Mouse (Mus musculus) MEL (cell line): Measurements from ENCODE around the gene Npsr1. TPM values are rescaled to one million over a fixed set of nuclear protein-coding genes. Genes with fewer than 3 reads are reported as not detected.

ENCODE experiments used
- DNase-seq: peaks from one replicate; pipeline ENCODE4 v3.0.0; 2011; ENCODE audit warnings: low read depth, low spot score
- H3K27ac ChIP-seq: 2 replicates; pipeline ENCODE4 v1.5.1; 2012; ENCODE audit warnings: low read depth, mild to moderate bottlenecking, control low read depth, low read length, moderate library complexity; ENCODE audit not compliant: control insufficient read depth
- H3K27me3 ChIP-seq, 2 experiments: fragments of 150-350 bp in 1 of 2; sonication (generic) in 1 of 2; 2 replicates each; pipeline ENCODE4 v1.6.1; 2012; ENCODE audit warnings: low read length in 2 of 2, mild to moderate bottlenecking in 2 of 2, improper control_type of control experiment in 1 of 2, moderate library complexity in 1 of 2; ENCODE audit not compliant: insufficient read depth in 2 of 2, control insufficient read depth in 1 of 2
- H3K36me3 ChIP-seq, 2 experiments: 2 replicates each; pipeline ENCODE4 v1.6.1; 2012 to 2014; ENCODE audit warnings: low read length in 2 of 2, improper control_type of control experiment in 1 of 2, inconsistent platforms in 1 of 2, mild to moderate bottlenecking in 1 of 2; ENCODE audit not compliant: insufficient read depth in 2 of 2, control insufficient read depth in 1 of 2
- H3K4me1 ChIP-seq, 2 experiments: fragments of 150-350 bp in 1 of 2; sonication (generic) in 1 of 2; 2 replicates each; pipeline ENCODE4 v1.6.1; 2012; ENCODE audit warnings: low read length in 2 of 2, improper control_type of control experiment in 1 of 2, mild to moderate bottlenecking in 1 of 2; ENCODE audit not compliant: insufficient read depth in 2 of 2, control insufficient read depth in 1 of 2
- H3K4me3 ChIP-seq, 2 experiments: fragments of 150-350 bp in 1 of 2; sonication (generic) in 1 of 2; 2 replicates each; pipeline ENCODE4 v1.5.1; 2012; ENCODE audit warnings: low read depth in 2 of 2, low read length in 2 of 2, mild to moderate bottlenecking in 2 of 2, moderate library complexity in 2 of 2, control low read depth in 1 of 2, improper control_type of control experiment in 1 of 2; ENCODE audit not compliant: control insufficient read depth in 1 of 2, insufficient read depth in 1 of 2
- H3K79me2 ChIP-seq: 2 replicates; pipeline ENCODE4 v1.6.1; 2012; ENCODE audit warnings: mild to moderate bottlenecking, low read length, moderate library complexity; ENCODE audit not compliant: control insufficient read depth, poor library complexity, insufficient read depth
- H3K9ac ChIP-seq: 2 replicates; pipeline ENCODE4 v1.6.1; 2012; ENCODE audit warnings: low read depth, mild to moderate bottlenecking, control low read depth, low read length, moderate library complexity; ENCODE audit not compliant: control insufficient read depth, poor library complexity, severe bottlenecking
- H3K9me3 ChIP-seq: fragments of 150-350 bp; sonication (generic); replicated peaks from 2 replicates; pipeline ENCODE4 v1.6.1; 2012; ENCODE audit warnings: mild to moderate bottlenecking, low read length, improper control_type of control experiment, moderate library complexity; ENCODE audit not compliant: insufficient read depth
- CHD1 ChIP-seq: IDR thresholded peaks from 2 replicates; pipeline ENCODE4 v1.6.1; 2012; ENCODE audit warnings: low read depth, mild to moderate bottlenecking, inconsistent platforms, low read length, improper control_type of control experiment
- CHD2 ChIP-seq: IDR thresholded peaks from 2 replicates; pipeline ENCODE4 v1.6.1; 2011; ENCODE audit warnings: low read length, improper control_type of control experiment
- ELF1 ChIP-seq: IDR thresholded peaks from 2 replicates; pipeline ENCODE4 v1.6.1; 2014; ENCODE audit warnings: low read depth, mild to moderate bottlenecking, inconsistent platforms, low read length, improper control_type of control experiment, moderate library complexity
- EP300 ChIP-seq, 2 experiments: IDR thresholded peaks; 2 replicates each; pipeline ENCODE4 v1.6.1; 2011; ENCODE audit warnings: improper control_type of control experiment in 2 of 2, low read length in 2 of 2, low read depth in 1 of 2, mild to moderate bottlenecking in 1 of 2
- KAT2A ChIP-seq: conservative IDR thresholded peaks from 2 replicates; pipeline ENCODE4 v1.6.1; 2012; ENCODE audit warnings: low read depth, low read length, improper control_type of control experiment, inconsistent platforms
- MEF2A ChIP-seq: IDR thresholded peaks from 2 replicates; pipeline ENCODE4 v1.6.1; 2014; ENCODE audit warnings: low read depth, mild to moderate bottlenecking, inconsistent platforms, low read length, improper control_type of control experiment; ENCODE audit not compliant: poor library complexity, insufficient replicate concordance, severe bottlenecking; ENCODE audit errors: extremely low read depth
- MXI1 ChIP-seq: IDR thresholded peaks from 2 replicates; pipeline ENCODE4 v1.6.1; 2011; ENCODE audit warnings: mild to moderate bottlenecking, low read depth, low read length, improper control_type of control experiment
- MYB ChIP-seq: IDR thresholded peaks from 2 replicates; pipeline ENCODE4 v1.6.1; 2011; ENCODE audit warnings: mild to moderate bottlenecking, low read depth, low read length, improper control_type of control experiment
- MYC ChIP-seq: IDR thresholded peaks from 2 replicates; pipeline ENCODE4 v1.6.1; 2011; ENCODE audit warnings: low read depth, mild to moderate bottlenecking, low read length, improper control_type of control experiment, moderate library complexity
- NELFE ChIP-seq: IDR thresholded peaks from 2 replicates; pipeline ENCODE4 v1.6.1; 2011; ENCODE audit warnings: low read depth, low read length, improper control_type of control experiment
- NRF1 ChIP-seq: IDR thresholded peaks from 2 replicates; pipeline ENCODE4 v1.6.1; 2014; ENCODE audit warnings: low read depth, mild to moderate bottlenecking, inconsistent platforms, low read length, improper control_type of control experiment, moderate library complexity; ENCODE audit not compliant: poor library complexity, insufficient read depth, severe bottlenecking
- POLR2AphosphoS2 ChIP-seq: IDR thresholded peaks from 2 replicates; pipeline ENCODE4 v1.6.1; 2011; ENCODE audit warnings: low read length, improper control_type of control experiment
- SIN3A ChIP-seq: IDR thresholded peaks from 2 replicates; pipeline ENCODE4 v1.6.1; 2012; ENCODE audit warnings: low read length, improper control_type of control experiment, inconsistent platforms
- SMC3 ChIP-seq: IDR thresholded peaks from 2 replicates; pipeline ENCODE4 v1.6.1; 2011; ENCODE audit warnings: low read depth, low read length, improper control_type of control experiment
- TBP ChIP-seq: IDR thresholded peaks from 2 replicates; pipeline ENCODE4 v1.8.0; 2011; ENCODE audit warnings: low read depth, low read length, improper control_type of control experiment
- UBTF ChIP-seq: IDR thresholded peaks from 2 replicates; pipeline ENCODE4 v1.6.1; 2012; ENCODE audit warnings: low read depth, mild to moderate bottlenecking, inconsistent platforms, low read length, improper control_type of control experiment, moderate library complexity, borderline replicate concordance; ENCODE audit not compliant: insufficient read depth
- USF1 ChIP-seq: IDR thresholded peaks from 2 replicates; pipeline ENCODE4 v1.6.1; 2014; ENCODE audit warnings: low read depth, mild to moderate bottlenecking, inconsistent platforms, low read length, improper control_type of control experiment, moderate library complexity
- ZC3H11A ChIP-seq: IDR thresholded peaks from 2 replicates; pipeline ENCODE4 v1.6.1; 2012; ENCODE audit warnings: low read depth, mild to moderate bottlenecking, inconsistent platforms, low read length, improper control_type of control experiment
- ZKSCAN1 ChIP-seq: IDR thresholded peaks from 2 replicates; pipeline ENCODE4 v1.6.1; 2012; ENCODE audit warnings: low read depth, mild to moderate bottlenecking, inconsistent platforms, low read length, improper control_type of control experiment, moderate library complexity
- ZNF384 ChIP-seq: IDR thresholded peaks from 2 replicates; pipeline ENCODE4 v1.6.1; 2012; ENCODE audit warnings: low read depth, mild to moderate bottlenecking, inconsistent platforms, low read length, improper control_type of control experiment
- polyA plus RNA-seq, 2 experiments: library from polyadenylated mRNA; stranded (reverse) in 1 of 2; unstranded in 1 of 2; fragments of >175 nt in 1 of 2; fragments of >200 nt in 1 of 2; gene quantifications; 2 replicates each; pipeline versions ENCODE4 v1.2.1 to v1.2.4; 2012; ENCODE audit warnings: low replicate concordance in 2 of 2, low read depth in 1 of 2; ENCODE audit not compliant: insufficient read length in 2 of 2, insufficient read depth in 1 of 2, missing spikeins in 1 of 2
- total RNA-seq: library from RNA; depleted of rRNA; stranded (reverse); fragments of 300-350 nt; gene quantifications from 2 replicates; pipeline ENCODE4 v1.2.3, GENCODE M21; 2012

Gene Npsr1
- total and polyA plus RNA-seq, 3 experiments, result 0.08 TPM; not detected in 2

- Histone ChIP-seq H3K27me3 (no peaks in the 10 kb centered on the region; a peak in 1 of 4 replicates), H3K4me3 (no peak overlapping the region), H3K4me1 (peaks cover 0 to 14% of the 10 kb centered on the region in 2 experiments), H3K9ac (no peak overlapping the region)
- peak; percentile 50 for DNase-seq
- no peak for TF ChIP-seq NRF1
- no peak for TF ChIP-seq CHD2
- no peak for TF ChIP-seq SIN3A
- TF ChIP-seq MXI1, result no peak
- no peak for TF ChIP-seq USF1
- no peak for TF ChIP-seq ZC3H11A
- TF ChIP-seq SMC3, result no peak
- TF ChIP-seq TBP, result no peak
- no peak for TF ChIP-seq ELF1
- no peak for TF ChIP-seq KAT2A
- TF ChIP-seq MYB, result no peak
- no peak for TF ChIP-seq NELFE
- TF ChIP-seq ZKSCAN1, result no peak
- TF ChIP-seq MYC, result no peak
- no peak for TF ChIP-seq ZNF384
- TF ChIP-seq, all 39 proteins: peak for 0
- Histone ChIP-seq H3K9me3 (no peaks in the 10 kb centered on the region), H3K36me3 (peaks cover 0 to 2% of the 10 kb centered on the region in 2 experiments; a peak in 2 of 4 replicates), H3K79me2 (no peaks in the 10 kb centered on the region), H3K27ac (no peak overlapping the region)
Measured at GRCm38 (mm10) chr9:24291385-24291784, 193.6 kb downstream of the Npsr1 start.

GRCm38 (mm10) chr9:24293252-24293959, 195.6 kb downstream of the Npsr1 start:
- no peak for DNase-seq
- peaks cover 0 to 7% of the 10 kb centered on the region in 2 experiments; a peak in 1 of 4 replicates for H3K4me1 ChIP-seq
- H3K79me2 ChIP-seq, result no peaks in the 10 kb centered on the region
- no peaks in the 10 kb centered on the region; a peak in 1 of 4 replicates for H3K27me3 ChIP-seq
- no peaks in the 10 kb centered on the region for H3K36me3 ChIP-seq
- no peak overlapping the region for H3K4me3 ChIP-seq
- H3K9ac ChIP-seq, result no peak overlapping the region
- no peak overlapping the region for H3K27ac ChIP-seq
- no peaks in the 10 kb centered on the region for H3K9me3 ChIP-seq
- TF ChIP-seq UBTF, result no peak
- no peak for TF ChIP-seq POLR2AphosphoS2
- TF ChIP-seq ELF1, result no peak
- no peak for TF ChIP-seq CHD1
- no peak for TF ChIP-seq EP300 (IDR thresholded peaks at IDR 0.05; ENCODE audit: low read depth in 1 of 2, low read length in 2 of 2)
- no peak for TF ChIP-seq CHD2
- TF ChIP-seq MXI1, result no peak
- TF ChIP-seq MEF2A, result no peak
- no peak for TF ChIP-seq SMC3
- no peak for TF ChIP-seq SIN3A
